Mouse (Mus musculus): ENCODE data around the gene Car5a. TPM values are rescaled to one million over a fixed set of nuclear protein-coding genes. Genes with fewer than 3 reads are reported as not detected.

Gene Car5a
- total RNA-seq, 2 experiments from 2014 or later, result not detected

- DNase-seq, result no peak
Observed at GRCm38 (mm10) chr8:121934923-121935322, 9.8 kb downstream of the Car5a start.

- peak; percentile 36 to 65 for DNase-seq
Observed at GRCm38 (mm10) chr8:121934506-121934905, 10.2 kb downstream of the Car5a start.

- peak; percentile 50 to 54 for DNase-seq
Observed at GRCm38 (mm10) chr8:121932668-121933520, 11.8 kb downstream of the Car5a start.

DNA sequence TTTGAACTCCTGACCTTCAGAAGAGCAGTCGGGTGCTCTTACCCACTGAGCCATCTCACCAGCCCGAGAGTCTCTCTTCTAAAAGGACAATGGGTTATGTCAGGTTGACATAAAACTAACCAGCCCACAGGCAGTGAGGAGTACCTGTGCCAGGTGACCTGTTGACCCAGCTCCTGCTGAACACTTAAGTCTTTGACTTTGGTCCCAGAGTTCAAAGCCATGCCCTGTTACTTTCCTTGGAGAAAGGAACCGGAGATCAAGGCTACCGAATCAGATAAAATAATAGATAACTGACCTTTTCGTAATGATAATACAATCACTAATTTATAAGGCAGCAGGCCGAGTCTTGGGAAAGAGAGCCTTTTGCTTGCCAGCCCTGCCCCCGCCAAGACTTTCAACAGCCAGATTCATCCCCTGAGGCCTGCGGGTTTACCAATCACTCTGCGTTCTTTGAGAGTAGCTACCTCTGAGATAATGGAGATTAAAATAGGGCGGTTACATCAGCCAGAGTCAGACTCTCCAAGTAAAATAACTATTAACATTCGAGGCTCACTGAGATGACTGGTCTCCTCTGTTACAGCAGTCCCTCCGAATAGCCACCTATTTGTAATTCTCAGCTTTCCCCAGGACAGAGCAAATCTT, 12.6 kb downstream of the Car5a start:
- peak; percentile 28 to 62 for DNase-seq

GRCm38 (mm10) chr8:121931571-121931970, 13.1 kb downstream of the Car5a start:
- no peak for DNase-seq

DNA sequence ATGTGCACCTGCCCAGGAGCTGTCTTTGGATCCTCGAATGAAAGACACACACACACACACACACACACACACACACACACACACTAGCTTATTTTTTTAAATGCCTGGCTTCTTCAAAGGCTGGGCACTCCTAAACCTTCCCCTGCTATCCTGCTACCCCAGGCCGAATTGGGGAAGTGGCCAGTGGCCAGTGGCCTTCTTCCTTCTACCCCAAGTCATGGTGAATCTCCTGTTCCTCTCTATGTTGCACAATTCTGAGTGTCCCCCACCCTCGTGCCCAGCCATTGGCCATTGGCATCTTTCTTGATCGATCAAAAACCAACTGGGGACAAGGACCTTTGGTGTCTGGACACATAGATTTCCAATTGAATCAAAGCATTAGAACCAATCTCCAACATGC, 14.7 kb downstream of the Car5a start:
- no peak for DNase-seq

GRCm38 (mm10) chr8:121927316-121927715, 17.4 kb downstream of the Car5a start:
- DNase-seq, result peak; percentile 53 to 73

DNA sequence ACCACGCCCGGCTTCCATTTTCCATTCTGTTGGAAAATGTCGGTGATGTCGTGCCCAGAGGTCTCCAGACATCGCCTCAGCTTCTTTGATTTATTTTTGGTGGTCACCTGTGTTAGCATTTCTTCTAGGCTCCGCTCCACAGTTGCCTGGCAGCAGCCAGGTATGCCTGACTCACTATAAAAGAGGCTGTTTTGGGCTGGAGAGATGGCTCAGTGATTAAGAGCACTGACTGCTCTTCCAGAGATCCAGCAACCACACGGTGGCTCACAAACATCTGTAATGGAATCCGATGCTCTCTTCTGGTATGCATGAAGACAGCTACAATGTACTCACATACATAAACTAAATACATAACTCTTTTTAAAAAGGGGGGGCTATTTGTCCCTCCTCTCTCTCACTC, 18.4 kb downstream of the Car5a start:
- DNase-seq, result no peak

DNA sequence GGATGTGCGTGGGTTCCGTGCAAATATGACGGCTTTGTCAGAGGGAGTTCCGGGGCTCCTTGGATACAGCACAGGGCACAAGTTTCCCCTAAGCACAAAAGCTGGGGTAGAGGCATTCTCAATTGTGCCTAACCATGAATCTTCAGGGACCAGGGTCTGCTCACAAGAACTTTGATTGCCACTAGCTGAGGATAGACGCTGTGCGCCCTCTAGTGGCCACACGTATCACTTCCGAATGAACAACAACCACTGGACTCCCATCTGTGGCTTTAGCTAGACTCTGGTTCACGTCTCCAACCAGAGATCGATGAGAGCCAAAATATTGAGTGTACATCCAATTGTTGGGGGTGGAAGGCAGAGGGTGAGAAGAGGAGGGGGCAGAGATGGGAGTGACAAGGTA, 19.1 kb downstream of the Car5a start:
- DNase-seq, result peak; percentile 79 to 82

DNA sequence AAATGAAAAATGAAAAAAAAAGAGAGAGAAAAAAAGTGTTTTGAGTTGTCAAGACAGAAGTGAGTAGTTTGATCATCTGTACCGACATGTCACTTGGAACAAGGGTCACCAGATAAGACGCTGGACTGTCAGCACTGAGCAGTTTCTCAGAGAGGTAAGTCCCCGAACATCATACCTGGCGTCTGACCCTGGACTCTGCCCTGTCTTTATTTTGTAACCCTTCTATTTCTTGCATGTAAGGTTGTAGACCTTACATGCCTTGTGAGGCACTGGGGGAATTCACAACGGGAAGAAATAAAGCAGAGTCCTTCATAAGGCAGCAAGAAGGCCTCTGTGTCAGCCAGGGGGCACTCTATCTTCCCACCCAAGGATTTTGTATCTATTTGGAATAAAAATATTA, 20.0 kb downstream of the Car5a start:
- DNase-seq, result no peak

DNA sequence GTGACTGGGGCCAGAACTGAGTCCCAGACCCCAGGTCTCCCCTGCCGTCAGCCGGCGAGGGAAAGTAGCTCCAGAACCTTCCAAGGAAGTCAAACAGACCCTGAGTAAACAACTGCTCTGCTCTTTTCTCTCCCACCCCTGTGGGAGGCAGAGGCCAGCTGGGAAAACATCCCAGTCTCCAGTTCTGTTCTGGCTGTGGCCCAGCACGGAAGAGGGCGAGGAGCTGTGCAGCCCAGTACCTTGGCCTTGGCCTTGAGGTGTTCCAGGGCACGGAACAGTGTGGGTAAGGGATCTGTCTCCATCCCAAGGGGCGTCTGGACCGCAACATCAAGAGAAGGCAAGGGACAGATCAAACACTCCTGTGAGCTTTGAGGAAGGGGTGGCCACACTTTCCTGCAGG, 22.6 kb downstream of the Car5a start:
- DNase-seq, result peak; percentile 46 to 59

DNA sequence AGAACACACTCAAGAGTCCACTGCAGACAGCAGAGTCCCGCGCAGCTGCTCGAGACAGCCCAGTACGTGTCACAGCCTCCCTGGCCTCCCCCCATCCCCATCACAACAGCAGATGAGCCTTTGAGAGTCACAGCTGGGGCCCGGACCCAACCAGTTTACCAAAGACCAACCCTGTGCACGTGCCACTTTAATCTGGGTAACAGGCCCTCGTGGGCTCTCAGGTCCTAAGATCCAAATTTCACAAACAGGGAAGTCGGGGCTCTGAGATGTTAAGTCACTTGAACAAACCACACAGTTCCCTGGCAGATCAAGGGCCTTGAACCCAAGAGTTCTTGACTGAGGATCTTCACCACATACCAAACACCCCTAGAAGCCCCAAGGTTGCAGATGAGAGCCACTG, 23.1 kb downstream of the Car5a start:
- DNase-seq, result no peak

GRCm38 (mm10) chr8:121919731-121920130, 25.0 kb downstream of the Car5a start:
- peak in 1 of 2 experiments; percentile 38 for DNase-seq

- no peak for DNase-seq
Observed at GRCm38 (mm10) chr8:121919158-121919557, 25.5 kb downstream of the Car5a start.

DNA sequence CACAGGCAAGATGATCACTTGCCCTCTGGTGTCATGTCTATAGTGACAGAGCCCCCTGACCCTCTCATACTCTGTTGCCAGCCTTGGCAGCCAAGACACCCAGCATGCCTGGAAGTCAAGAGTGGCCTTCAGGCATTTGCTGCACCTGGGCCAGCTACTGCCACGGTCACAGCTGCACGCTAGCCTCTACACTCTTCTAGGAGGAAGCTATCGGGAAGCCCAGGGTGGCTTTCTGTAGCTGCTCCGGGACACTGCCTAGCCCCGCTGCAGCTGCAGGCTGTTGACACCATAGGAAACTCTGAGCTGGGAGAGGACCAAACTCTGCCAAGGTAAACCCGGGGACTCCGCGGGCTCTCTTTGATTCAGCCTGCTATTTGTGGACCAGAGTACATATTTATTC, 31.3 kb downstream of the Car5a start:
- DNase-seq, result no peak

DNA sequence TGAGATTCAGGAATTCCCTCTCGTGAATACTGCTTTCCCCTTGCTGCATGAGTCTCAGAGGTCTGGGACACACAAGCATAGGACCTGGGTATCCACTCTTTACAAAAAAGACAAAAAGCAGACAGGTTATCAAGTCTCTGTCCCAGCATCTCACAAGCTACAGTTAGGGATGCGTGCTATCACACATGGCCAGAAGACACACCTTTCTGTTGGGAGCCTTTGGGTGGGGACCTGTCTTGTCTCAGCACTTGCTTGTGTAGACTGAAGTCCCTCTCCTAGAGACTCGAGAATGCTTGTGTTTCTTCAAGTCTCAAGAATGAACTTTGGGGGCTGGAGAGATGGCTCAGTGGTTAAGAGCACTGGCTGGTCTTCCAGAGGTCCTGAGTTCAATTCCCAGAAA, 31.9 kb downstream of the Car5a start:
- no peak for DNase-seq

DNA sequence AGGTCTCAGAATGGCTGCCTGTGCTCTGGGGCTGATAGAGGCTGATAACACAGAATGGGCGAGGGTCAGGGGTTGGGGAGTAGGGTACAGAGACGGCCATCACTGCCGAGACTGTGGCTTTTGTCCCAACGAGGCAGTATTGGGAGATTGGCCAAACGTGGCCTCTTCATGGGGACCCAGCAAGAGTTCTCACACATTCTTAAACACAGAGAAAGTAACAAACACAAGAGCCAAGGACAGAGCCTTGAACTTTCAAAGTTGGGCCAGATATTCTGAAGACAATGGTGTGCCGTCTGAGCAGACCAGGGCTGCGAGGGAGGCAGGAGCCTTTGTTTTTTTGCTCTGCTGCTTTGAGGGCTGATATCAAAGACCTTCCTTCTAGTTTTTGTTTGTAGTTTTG, 32.7 kb downstream of the Car5a start:
- DNase-seq, result peak in 1 of 2 experiments; percentile 35

DNA sequence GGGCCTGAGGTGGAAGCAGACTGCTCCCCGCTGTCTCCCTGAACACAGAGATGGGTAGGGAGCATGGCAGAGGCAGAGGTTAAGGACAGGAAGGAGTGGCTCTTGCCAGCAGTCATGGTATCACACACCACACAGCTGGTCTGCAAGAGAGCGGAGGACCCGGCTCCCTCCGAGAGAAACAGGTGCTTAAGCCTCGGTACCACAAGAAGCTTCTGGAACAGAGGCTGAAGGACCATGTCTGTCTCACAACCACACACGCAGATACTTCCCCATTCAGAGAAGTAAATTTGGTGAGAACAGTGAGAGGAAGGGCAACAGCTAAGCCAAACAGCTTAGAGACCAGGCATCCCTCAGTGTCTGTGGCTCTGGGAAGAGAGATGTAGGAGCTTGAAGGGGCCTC, 33.3 kb downstream of the Car5a start:
- no peak for DNase-seq

- DNase-seq, result peak; percentile 78 to 82
Observed at GRCm38 (mm10) chr8:121909663-121910062, 35.0 kb downstream of the Car5a start.

DNA sequence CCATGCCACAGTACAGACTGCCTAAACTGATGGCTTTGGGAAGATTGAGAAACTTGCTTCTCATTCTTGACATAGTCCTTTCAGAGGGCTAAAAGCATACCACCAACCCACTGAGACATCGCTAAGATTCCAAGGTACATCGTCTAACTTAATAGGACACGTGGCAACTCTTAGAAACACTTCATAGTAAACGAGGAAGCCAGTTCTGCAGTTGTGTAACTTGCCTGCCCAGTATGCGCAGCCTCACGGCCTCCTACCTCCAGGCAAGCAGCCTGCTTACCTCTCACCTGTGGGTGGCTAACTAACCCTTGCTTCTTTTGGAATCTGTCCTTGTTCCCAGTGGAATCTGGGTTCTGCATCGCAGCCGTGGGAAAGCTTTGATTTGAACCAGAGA, 35.6 kb downstream of the Car5a start:
- no peak for DNase-seq

DNA sequence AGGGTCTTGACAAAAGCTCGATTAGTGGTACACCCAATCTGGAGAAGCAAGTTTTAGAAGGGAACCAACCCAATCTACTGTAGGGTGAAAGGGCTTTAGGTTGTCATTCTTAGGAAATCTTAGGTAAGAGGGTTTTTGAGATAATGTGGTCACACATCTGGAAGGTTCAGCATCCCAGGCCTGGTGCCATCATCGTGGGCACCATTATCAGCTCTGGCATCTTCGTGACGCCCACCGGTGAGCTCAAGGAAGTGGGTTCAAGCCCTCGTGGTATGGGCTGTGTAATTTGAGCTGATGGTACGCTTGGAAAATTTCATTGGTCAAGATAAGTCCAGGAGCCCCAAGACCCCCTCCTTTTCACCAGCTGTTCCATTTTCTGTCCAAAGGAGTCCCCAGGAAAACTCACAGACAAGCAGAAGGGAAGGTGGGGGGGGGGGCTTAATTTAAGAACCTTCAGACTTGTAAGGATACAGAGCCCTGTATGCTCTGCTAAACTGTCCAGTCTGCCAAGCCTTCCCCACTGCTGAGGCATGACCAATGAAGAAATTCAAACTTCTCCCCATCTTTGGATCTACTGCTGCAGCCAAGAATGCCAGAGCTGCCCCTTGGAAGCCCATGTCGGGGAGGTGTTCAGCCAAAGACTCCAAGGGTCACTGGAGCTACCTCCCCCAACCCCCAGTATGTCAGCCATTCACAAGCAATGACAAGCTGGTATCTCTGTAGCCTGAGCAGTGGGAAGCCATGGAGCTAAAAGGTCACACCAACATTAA, 36.1 kb downstream of the Car5a start:
- DNase-seq, result no peak

- DNase-seq, result peak; percentile 98 to 99
Observed at GRCm38 (mm10) chr8:121907587-121908248, 37.0 kb downstream of the Car5a start, which contains the start of gene Slc7a5. Slc7a5 (minus strand) TSS chr8:121907694.

All from adrenal gland, postnatal 36 days (tissue).